Mouse (Mus musculus) kidney, adult 9 months (tissue): ENCODE results near the gene Txndc12.

Experiments
- DNase-seq: peaks from one replicate; pipeline ENCODE4 v3.0.0; 2022

Gene Txndc12

GRCm38 (mm10) chr4:108834115-108834970 is at the start of gene Txndc12:
TSS of gene Txndc12 (plus strand) at chr4:108834601.
- peak; percentile 94 for DNase-seq

GRCm38 (mm10) chr4:108789258-108789936 is 45.0 kb upstream of the Txndc12 start:
- no peak for DNase-seq

GRCm38 (mm10) chr4:108790507-108790906 is 43.9 kb upstream of the Txndc12 start:
- DNase-seq, result no peak

GRCm38 (mm10) chr4:108793941-108794340 is 40.5 kb upstream of the Txndc12 start:
- no peak for DNase-seq

- peak; percentile 42 for DNase-seq
Observed at GRCm38 (mm10) chr4:108796701-108797100, 37.7 kb upstream of the Txndc12 start.

- peak; percentile 76 for DNase-seq
Observed at GRCm38 (mm10) chr4:108798083-108798830, 36.1 kb upstream of the Txndc12 start.

- no peak for DNase-seq
Observed at GRCm38 (mm10) chr4:108803535-108803934, 30.9 kb upstream of the Txndc12 start.

- DNase-seq, result no peak
Observed at GRCm38 (mm10) chr4:108811142-108811541, 23.3 kb upstream of the Txndc12 start.

GRCm38 (mm10) chr4:108811550-108811949 is 22.9 kb upstream of the Txndc12 start:
- DNase-seq, result no peak

GRCm38 (mm10) chr4:108825677-108826076 is 8.7 kb upstream of the Txndc12 start:
- DNase-seq, result no peak

GRCm38 (mm10) chr4:108826096-108826495 is 8.3 kb upstream of the Txndc12 start:
- no peak for DNase-seq

- DNase-seq, result no peak
Observed at GRCm38 (mm10) chr4:108826643-108827042, 7.8 kb upstream of the Txndc12 start.

GRCm38 (mm10) chr4:108830698-108831097 is 3.7 kb upstream of the Txndc12 start:
- no peak for DNase-seq

GRCm38 (mm10) chr4:108832916-108833827 is 1.2 kb upstream of the Txndc12 start, which contains the start of gene Btf3l4:
TSS of gene Btf3l4 (minus strand) at chr4:108833614.
- peak; percentile 92 for DNase-seq

GRCm38 (mm10) chr4:108833828-108834114 is 630 bp upstream of the Txndc12 start:
- DNase-seq, result no peak

- DNase-seq, result no peak
Observed at GRCm38 (mm10) chr4:108834971-108835311, 540 bp downstream of the Txndc12 start.

GRCm38 (mm10) chr4:108835496-108835895 is 1.1 kb downstream of the Txndc12 start:
- DNase-seq, result peak; percentile 25

- no peak for DNase-seq
Observed at GRCm38 (mm10) chr4:108838031-108838430, 3.6 kb downstream of the Txndc12 start.

GRCm38 (mm10) chr4:108841920-108842578 is 7.6 kb downstream of the Txndc12 start:
- DNase-seq, result no peak

GRCm38 (mm10) chr4:108843336-108843735 is 8.9 kb downstream of the Txndc12 start:
- DNase-seq, result no peak

- no peak for DNase-seq
Observed at GRCm38 (mm10) chr4:108845824-108846569, 11.6 kb downstream of the Txndc12 start.
